Comparison of ENCODE assay signal across 9 mouse cellular contexts in the genomic region with DNA sequence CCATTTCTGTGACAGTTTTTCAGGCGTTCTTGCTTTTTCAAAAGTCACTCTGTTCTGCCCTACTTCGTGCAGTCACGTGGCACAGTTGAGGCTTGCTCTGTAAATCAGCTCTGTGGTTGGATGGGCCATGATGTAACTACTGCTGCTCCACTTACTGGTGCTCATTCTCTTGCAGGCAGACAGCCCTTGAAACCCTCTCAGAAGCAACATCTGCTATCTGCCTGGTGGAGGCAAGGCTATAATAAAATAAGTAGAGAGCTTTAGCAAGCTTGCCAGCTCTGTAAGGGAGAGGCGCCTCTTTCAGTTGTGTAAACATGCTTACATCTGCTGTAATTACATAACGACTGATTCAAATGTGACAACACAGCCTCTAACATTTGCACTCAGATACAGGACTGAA. TPM values are rescaled to one million over a fixed set of nuclear protein-coding genes. Genes with fewer than 3 reads are reported as not detected.
DNase-seq lines count a peak whose midpoint lies in the region; TF ChIP-seq lines count a peak whose summit lies in the region.
"Had no signal": no experiment of that assay in that cellular context is flagged by ENCODE, and none has a peak within 500 bp of the region (broad histone marks: within the 10 kb centered on the region; RNA-seq: fewer than 3 reads in every experiment).

No protein-coding gene starts in this region.

- peak; percentile 79 for DNase-seq in left cerebral cortex, adult 11 months (ENCODE audit: low spot score)
- DNase-seq in left cerebral cortex, postnatal 4 days = no peak
- DNase-seq in frontal cortex, postnatal 10 days (ENCODE audit: low spot score in 2 of 2) = peak; percentile 29 to 58
- peak; percentile 49 to 50 for DNase-seq in left cerebral cortex, adult 2 months (ENCODE audit: extremely low spot score in 1 of 2, low spot score in 2 of 2)
- DNase-seq in telencephalon, adult 2 months (ENCODE audit: low read depth, low spot score) = peak; percentile 95
- no peak for DNase-seq in heart, adult 18-20 months
- no peak for DNase-seq in kidney, adult 11 months
- DNase-seq: kidney, adult 2 months; lung, postnatal 14 days had no signal

- intact Hi-C loops in left cerebral cortex, postnatal 4 days (cut with DNase I) = loop anchor here (5.0 kb wide), 1 partner anchor 251 kb away; no protein-coding TSS in a partner anchor
- intact Hi-C loops in left cerebral cortex, adult 2 months (cut with DNase I) = loop anchor here (10.0 kb wide), 1 partner anchor 53 kb away; no protein-coding TSS in a partner anchor

- TF ChIP-seq CTCF in left cerebral cortex, adult 2 months (IDR thresholded peaks at IDR 0.05) = no peak; the same call in 1 of the 2 replicates

- no peak overlapping the region for H3K4me3 ChIP-seq in left cerebral cortex, adult 2 months

- H3K27ac ChIP-seq in left cerebral cortex, adult 2 months = peak overlapping the region; percentile 87

RNA-seq across cellular contexts. Expression of gene Lonp2, which starts 27.6 kb away (rescaled TPM):
- 10 to 100 TPM; 56.2 to 56.5 TPM for total RNA-seq in left cerebral cortex, postnatal 4 days (2021)
- 10 to 100 TPM; 68.3 to 70.9 TPM for total RNA-seq in left cerebral cortex, adult 2 months (2021)
- 10 to 100 TPM; 79.4 to 86.7 TPM for total RNA-seq in heart, adult 18-20 months (2021)

Comparison
In these comparisons a context has a peak if more than half of its experiments do, and no peak if none do; other contexts are left out.
1. DNase-seq: peak in left cerebral cortex, adult 11 months (single experiment), frontal cortex, postnatal 10 days (2 of 2), left cerebral cortex, adult 2 months (2 of 2) and telencephalon, adult 2 months (single experiment); none in left cerebral cortex, postnatal 4 days (single experiment), heart, adult 18-20 months (0 of 2) and kidney, adult 11 months (single experiment).